Mouse (Mus musculus) c-Kit-positive CD71-negative TER-119-negative erythroid progenitor cells, embryonic 14.5 days (primary cell): ENCODE measurements around the gene Gm49396.
A peak's percentile ranks its signal among the peaks of the same experiment; 100 is the strongest.

Experiments used
- DNase-seq: peaks from one replicate; pipeline ENCODE4 v3.0.0-alpha.2; 2013; ENCODE audit warnings: low read depth

Gm49396 gene

DNA sequence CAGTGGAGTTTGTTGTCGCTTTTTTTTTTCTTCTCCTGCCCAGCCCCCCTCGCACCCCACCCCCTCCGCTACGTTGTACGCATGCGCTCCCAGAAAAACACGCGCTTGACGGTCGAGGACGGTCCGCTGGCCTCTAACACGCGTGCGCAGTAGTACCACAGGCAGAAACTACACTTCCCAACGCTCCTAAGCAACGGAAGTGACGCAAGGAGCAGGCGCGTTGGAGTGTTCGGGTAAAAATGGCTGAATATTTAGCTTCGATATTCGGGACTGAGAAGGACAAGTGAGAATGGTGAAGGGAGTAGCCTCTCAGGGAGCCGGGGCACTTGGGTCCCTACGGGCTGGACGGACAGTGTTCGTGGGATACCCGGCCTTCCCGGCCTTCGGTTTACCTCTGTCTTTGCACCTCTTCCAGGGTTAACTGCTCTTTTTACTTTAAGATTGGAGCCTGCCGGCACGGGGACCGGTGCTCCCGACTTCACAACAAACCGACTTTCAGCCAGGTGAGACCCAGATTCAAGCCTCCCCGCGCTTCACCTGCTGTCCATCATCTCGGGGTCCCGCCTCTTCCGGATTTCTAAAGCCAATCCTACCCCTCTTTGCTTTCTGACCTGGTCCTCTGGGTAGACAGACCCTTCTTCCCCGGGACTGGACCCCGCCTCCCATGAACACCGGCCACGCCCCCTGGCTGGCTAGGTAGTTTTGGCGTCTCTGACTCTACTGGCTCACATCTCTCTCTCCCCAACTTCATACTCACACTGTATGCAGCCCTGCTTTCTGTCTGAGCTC, at the start of gene Gm49396, which contains the start of the genes U2af1l4 and Psenen:
Gene Gm49396 (plus strand): TSS at position 228 of the 789 bp plus-strand sequence.
Gene U2af1l4 (plus strand): TSS at position 185 of the 789 bp plus-strand sequence.
Gene Psenen (minus strand): TSS at position 511 of the 789 bp plus-strand sequence.
- peak; percentile 97 for DNase-seq

- DNase-seq, result no peak
Observed at GRCm38 (mm10) chr7:30515003-30515760, 48.0 kb upstream of the Gm49396 start.

GRCm38 (mm10) chr7:30518325-30518724, 44.8 kb upstream of the Gm49396 start:
- no peak for DNase-seq

GRCm38 (mm10) chr7:30520396-30520795, 42.7 kb upstream of the Gm49396 start:
- DNase-seq, result no peak

GRCm38 (mm10) chr7:30520856-30521255, 42.3 kb upstream of the Gm49396 start:
- no peak for DNase-seq

DNA sequence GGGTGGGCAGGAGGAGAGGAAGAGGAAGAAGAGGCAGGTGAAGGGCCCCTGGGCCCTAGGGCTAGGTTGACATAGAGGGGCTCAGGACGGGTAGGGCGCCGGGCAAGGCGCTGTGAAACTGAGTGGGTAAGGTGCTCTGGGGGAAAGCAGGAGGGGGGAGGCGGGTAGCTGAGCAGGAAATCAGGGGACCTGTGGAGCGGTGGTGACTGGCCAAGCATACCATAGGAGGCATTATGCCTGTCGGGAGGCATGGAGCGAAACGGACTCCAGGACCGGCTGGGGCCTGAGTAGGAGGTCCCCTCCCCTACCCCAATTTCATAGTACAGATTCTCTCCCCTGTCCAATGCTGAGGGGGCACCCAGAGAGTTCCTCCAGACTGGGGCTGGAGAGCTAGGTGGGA, 40.3 kb upstream of the Gm49396 start:
- no peak for DNase-seq

DNA sequence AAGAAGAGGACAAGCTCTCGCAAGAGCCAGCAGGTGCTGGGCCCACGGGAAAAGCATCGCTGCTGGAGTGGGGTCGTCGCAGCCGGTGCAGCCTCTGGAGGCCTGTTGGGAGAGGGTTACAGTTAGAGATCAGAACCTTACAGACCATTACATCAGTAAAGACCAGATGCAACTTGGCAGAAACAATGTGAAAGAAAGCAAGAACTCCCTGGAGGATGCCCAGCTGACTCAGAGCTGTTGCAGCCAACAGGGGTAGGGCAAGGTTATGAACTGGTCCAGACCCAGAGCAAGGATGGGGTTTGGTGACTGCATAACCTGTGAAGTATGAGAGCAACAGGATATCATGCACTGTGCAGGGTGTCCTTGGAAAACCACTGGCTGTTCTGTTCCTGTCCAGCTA, 38.7 kb upstream of the Gm49396 start:
- no peak for DNase-seq

GRCm38 (mm10) chr7:30525954-30526353, 37.2 kb upstream of the Gm49396 start:
- no peak for DNase-seq

GRCm38 (mm10) chr7:30526399-30526798, 36.7 kb upstream of the Gm49396 start:
- DNase-seq, result no peak

- no peak for DNase-seq
Observed at GRCm38 (mm10) chr7:30526981-30527380, 36.2 kb upstream of the Gm49396 start.

DNA sequence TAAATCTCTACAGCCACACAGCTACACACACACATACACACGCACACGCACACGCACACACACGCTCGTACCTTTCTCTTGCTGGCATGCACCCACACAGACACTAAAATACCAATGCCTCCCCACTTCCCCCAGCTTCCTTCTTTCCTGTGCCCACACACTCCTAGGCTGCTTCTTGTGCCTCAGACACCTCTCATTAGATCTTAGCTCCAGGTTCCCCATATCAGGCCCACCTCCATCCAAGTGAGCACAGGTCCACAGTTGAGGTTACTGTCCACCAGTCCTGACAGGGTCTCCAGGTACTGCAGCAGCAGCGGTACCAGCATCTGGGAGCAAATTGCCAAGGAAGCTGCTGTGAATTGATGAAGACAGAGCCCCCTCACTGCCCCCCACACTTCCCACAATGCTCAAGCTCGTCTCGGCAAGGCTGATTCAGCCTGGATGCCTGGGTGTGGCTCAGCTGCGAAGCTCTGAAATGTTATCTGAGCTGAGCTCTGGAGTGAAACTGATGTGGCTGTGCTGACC, 31.8 kb upstream of the Gm49396 start:
- DNase-seq, result no peak

DNA sequence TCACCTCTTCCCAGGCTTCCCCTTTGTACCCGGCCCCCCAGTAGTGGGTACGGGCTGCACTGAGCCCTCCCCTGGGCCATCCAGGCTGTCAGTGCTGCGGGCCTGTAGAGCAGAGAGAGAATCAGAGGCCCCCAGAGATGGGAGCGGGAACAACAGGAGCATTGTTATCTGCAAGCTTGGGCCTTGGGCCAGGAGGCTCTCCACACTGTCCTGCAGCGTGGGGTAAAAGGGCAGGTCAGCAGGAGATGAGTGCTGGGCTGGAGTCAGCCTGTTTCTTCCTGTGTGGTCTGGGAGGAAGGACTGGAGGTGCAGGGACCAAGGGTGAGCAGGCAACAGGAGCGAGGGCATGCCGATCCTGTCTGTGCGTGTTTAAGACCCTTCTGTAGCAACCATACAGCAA, 30.2 kb upstream of the Gm49396 start:
- DNase-seq, result no peak

DNA sequence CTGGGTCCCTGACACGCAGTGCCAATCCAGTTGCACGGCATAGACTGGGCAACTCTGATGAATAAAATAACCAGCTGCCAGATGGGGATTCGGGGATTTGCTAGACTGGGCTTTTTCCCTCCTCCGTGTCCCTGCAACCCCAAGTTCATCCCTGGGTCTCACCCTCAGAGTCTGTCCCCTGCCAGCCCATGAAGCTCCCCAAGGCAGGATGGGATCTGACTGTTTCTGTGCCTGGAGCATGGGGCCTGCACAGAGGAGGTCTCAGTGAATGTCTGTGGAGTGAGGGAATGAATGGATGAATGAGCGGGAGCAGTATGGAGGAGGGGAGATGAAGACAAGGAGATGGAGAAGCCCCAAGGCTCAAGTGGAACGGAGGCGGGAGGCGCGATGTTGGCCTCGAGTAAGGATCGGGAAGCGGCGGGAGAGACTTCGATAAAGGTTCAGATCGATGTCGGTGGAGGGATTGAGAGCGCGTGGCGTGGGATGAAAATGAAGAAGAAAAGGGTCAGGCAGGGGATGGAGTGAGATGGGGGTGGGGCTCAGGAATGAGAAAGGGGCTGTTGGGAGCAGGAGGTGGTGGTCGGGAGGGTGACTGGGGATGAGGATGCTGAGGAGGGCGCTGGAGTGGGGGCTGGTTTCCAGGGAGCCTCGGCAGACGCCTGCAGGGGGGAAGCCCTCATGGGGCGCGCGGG, 29.1 kb upstream of the Gm49396 start:
- no peak for DNase-seq

DNA sequence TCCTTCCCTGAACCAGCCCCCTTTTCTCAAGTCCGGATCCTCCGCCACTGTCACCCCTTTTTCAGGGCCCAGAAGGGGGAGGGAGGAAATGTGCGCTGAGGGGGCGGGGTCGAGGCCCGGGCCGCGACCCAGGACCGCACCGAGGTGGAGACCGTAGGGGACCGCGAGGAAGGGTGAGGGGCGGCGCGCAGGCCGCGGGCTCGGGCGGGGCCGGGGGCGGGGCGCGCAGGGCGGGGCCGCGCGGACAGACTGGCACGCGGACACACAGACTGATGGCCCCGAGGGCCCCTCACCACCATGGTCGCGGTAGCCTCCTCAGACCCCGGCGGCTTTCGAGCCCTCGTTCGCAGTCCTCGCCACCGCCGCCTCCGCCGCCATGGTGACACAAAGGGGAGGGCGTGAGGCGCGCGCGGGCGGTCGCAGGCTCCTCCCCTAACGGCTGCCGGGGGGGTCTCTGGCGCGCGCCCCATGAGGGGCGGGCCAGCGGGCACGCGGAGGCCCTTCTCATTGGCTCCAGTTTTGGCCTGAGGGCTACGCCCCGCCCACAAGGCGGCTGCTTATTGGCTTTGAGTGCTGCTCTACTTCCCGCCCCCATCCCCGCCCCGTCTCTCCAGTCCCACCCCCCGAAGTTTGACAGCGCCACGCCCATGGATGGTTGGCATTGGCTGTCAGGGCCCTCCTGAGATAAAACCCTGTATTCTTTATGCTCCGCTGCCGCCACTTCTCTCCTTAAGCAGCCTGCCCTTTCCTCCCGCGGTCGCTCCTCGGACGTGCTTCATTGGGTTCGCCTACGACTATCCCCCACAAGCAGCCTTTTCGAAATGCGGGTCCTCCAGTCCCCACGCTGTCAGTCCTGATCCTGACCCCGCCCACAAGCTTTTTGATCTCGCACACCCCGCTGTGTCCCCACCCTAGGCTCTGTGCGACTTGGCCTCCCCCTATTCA, 28.2 kb upstream of the Gm49396 start, which contains the start of gene Arhgap33:
Gene Arhgap33 (minus strand): TSS at position 428 of the 945 bp plus-strand sequence.
- peak; percentile 99 for DNase-seq

- DNase-seq, result no peak
Observed at GRCm38 (mm10) chr7:30540572-30540971, 22.6 kb upstream of the Gm49396 start.

DNA sequence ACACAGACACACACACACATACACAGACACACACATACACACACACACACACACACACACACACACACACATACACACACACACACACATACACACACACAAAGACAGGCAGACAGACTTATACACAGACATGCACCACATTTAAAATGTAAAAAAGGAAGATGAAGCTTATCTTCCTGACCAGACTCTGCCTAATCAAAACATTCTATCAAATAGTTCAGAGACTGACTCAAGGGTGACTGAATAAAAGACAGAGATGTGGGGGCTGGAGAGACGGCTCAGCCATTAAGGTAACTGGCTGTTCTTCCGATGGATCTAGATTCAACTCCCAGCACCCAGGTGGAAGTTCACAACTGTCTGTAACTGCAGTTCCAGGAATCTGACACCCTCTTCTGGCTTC, 18.8 kb upstream of the Gm49396 start:
- no peak for DNase-seq

DNA sequence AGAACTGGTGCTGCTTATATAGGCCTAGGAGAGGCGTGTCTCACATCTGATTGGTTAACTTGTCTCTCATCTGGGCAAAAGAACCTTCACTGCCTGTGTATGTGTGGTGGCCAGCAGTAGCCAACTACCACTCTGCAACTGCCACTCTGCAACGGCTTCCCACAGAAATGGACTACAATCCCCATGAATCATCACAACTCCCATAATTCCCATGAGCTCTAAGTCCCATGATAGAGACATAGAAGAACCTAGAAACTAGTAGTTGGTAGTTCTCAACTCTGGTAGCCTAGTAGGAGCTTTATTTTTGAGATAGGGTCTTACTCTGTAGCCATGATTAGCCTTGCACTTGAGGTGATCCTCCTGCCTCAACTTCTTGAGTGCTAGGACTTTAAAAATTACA, 13.3 kb upstream of the Gm49396 start:
- DNase-seq, result no peak

DNA sequence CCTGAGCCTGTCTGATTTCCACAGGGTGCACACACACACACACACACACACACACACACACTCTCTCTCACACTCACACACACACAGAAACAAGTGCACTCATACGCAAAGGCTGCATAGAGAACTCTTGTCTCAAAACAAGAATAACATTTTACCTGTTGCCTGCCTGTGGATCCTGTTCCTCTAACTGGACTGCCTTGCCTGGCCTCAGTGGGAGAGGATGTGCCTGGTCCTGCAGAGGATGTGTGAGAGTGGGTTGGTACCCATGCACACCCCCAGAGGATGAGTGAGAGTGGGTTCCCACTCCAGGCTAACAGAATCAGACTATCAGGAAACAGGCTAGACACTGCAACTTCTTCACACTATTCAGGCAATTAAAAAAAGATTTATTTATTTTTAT, 12.5 kb upstream of the Gm49396 start:
- DNase-seq, result no peak

GRCm38 (mm10) chr7:30551445-30552101, 11.6 kb upstream of the Gm49396 start:
- no peak for DNase-seq
